Mouse (Mus musculus): ENCODE measurements around the gene Atp6v1g1. TPM values are rescaled to one million over a fixed set of nuclear protein-coding genes. Genes with fewer than 3 reads are reported as not detected.

The Atp6v1g1 gene
- polyA plus RNA-seq (2014; fragmentation: Nextera tagmentation; extraction: Ambion mirVana), result 298 and 308 TPM in 2 replicates

- WGBS, result under 1% methylated on average over 53 of the region's 57 CpGs
Measured at GRCm38 (mm10) chr4:63544494-63545230, at the start of gene Atp6v1g1. Gene Atp6v1g1 (plus strand): TSS chr4:63544772.

GRCm38 (mm10) chr4:63494967-63495914 lies 49.3 kb upstream of the Atp6v1g1 start:
- peak; percentile 59 for ATAC-seq (replicated peaks; ENCODE audit: low FRiP score)
- Histone ChIP-seq H3K9ac (ENCODE audit: low read length) (peak overlapping the region; percentile 68), H3K27me3 (ENCODE audit: control insufficient read depth, insufficient read depth, low read length) (peaks cover 6% of the 10 kb centered on the region), H3K9me3 (ENCODE audit: control insufficient read depth, low read length) (no peaks in the 10 kb centered on the region), H3K4me1 (replicated peaks; ENCODE audit: control insufficient read depth, insufficient read depth, low read length) (peaks cover 18% of the 10 kb centered on the region), H3K4me2 (ENCODE audit: low read depth, low read length, severe bottlenecking) (peak overlapping the region; percentile 94), H3K36me3 (ENCODE audit: control insufficient read depth, insufficient read depth, low read length) (no peaks in the 10 kb centered on the region), H3K27ac (ENCODE audit: low read depth, low read length) (no peak overlapping the region), H3K4me3 (ENCODE audit: low read depth, low read length) (peak overlapping the region; percentile 65)
- DNase-seq (ENCODE audit: low spot score), result peak; percentile 82
- under 1% methylated on average over 91 of the region's 107 CpGs for WGBS

More at GRCm38 (mm10) chr4:63544494-63545230, at the start of gene Atp6v1g1:
- no peaks in the 10 kb centered on the region for H3K27me3 ChIP-seq (ENCODE audit: control insufficient read depth, insufficient read depth, low read length)
- H3K36me3 ChIP-seq (ENCODE audit: control insufficient read depth, insufficient read depth, low read length), result no peaks in the 10 kb centered on the region
- peak within 1 kb of the TSS; percentile 25; the same call in 1 of the 2 replicates for H3K27ac ChIP-seq (ENCODE audit: low read depth, low read length)
- peak within 1 kb of the TSS; percentile 83 for H3K4me3 ChIP-seq (ENCODE audit: low read depth, low read length)
- H3K9me3 ChIP-seq (ENCODE audit: control insufficient read depth, low read length), result no peaks in the 10 kb centered on the region
- DNase-seq (ENCODE audit: low spot score) (peak; percentile 97), ATAC-seq (replicated peaks; ENCODE audit: low FRiP score) (peak; percentile 97)
- H3K9ac ChIP-seq (ENCODE audit: low read length), result peak within 1 kb of the TSS; percentile 92
- H3K4me1 ChIP-seq (replicated peaks; ENCODE audit: control insufficient read depth, insufficient read depth, low read length), result peaks cover 9% of the 10 kb centered on the region
- H3K4me2 ChIP-seq (ENCODE audit: low read depth, low read length, severe bottlenecking), result peak within 1 kb of the TSS; percentile 66

- Histone ChIP-seq H3K27me3 (ENCODE audit: control insufficient read depth, insufficient read depth, low read length) (peaks cover 6% of the 10 kb centered on the region), H3K27ac (ENCODE audit: low read depth, low read length) (no peak within 1 kb of the TSS; the same call in 1 of the 2 replicates), H3K9ac (ENCODE audit: low read length) (peak within 1 kb of the TSS; percentile 68), H3K36me3 (ENCODE audit: control insufficient read depth, insufficient read depth, low read length) (no peaks in the 10 kb centered on the region), H3K4me2 (ENCODE audit: low read depth, low read length, severe bottlenecking) (peak within 1 kb of the TSS; percentile 94), H3K4me1 (replicated peaks; ENCODE audit: control insufficient read depth, insufficient read depth, low read length) (peaks cover 16% of the 10 kb centered on the region), H3K4me3 (ENCODE audit: low read depth, low read length) (peak within 1 kb of the TSS; percentile 65), H3K9me3 (ENCODE audit: control insufficient read depth, low read length) (no peaks in the 10 kb centered on the region)
- 0% methylated on average over 6 of the region's 34 CpGs for WGBS
- DNase-seq (ENCODE audit: low spot score) (peak; percentile 94), ATAC-seq (replicated peaks; ENCODE audit: low FRiP score) (peak; percentile 88)
Measured at GRCm38 (mm10) chr4:63495915-63496278, 48.7 kb upstream of the Atp6v1g1 start, which contains the start of gene Whrn. Gene Whrn (minus strand): TSS chr4:63495991.

- H3K9me3 ChIP-seq (ENCODE audit: control insufficient read depth, low read length), result no peaks in the 10 kb centered on the region
- peak; percentile 32; the same call in 1 of the 2 replicates for ATAC-seq (replicated peaks; ENCODE audit: low FRiP score)
- peaks cover 16% of the 10 kb centered on the region for H3K4me1 ChIP-seq (replicated peaks; ENCODE audit: control insufficient read depth, insufficient read depth, low read length)
- no peak overlapping the region; the same call in 1 of the 2 replicates for H3K27ac ChIP-seq (ENCODE audit: low read depth, low read length)
- H3K4me2 ChIP-seq (ENCODE audit: low read depth, low read length, severe bottlenecking), result peak overlapping the region; percentile 94
- H3K9ac ChIP-seq (ENCODE audit: low read length), result peak overlapping the region; percentile 68
- no peaks in the 10 kb centered on the region for H3K36me3 ChIP-seq (ENCODE audit: control insufficient read depth, insufficient read depth, low read length)
- WGBS, result 16% methylated on average over 5 of the region's 6 CpGs
- no peak for DNase-seq (ENCODE audit: low spot score)
- peaks cover 6% of the 10 kb centered on the region for H3K27me3 ChIP-seq (ENCODE audit: control insufficient read depth, insufficient read depth, low read length)
- H3K4me3 ChIP-seq (ENCODE audit: low read depth, low read length), result peak overlapping the region; percentile 65
Measured at GRCm38 (mm10) chr4:63496312-63496711, 48.3 kb upstream of the Atp6v1g1 start.

GRCm38 (mm10) chr4:63498346-63498745 lies 46.2 kb upstream of the Atp6v1g1 start:
- H3K9ac ChIP-seq (ENCODE audit: low read length), result no peak overlapping the region
- peaks cover 6% of the 10 kb centered on the region for H3K27me3 ChIP-seq (ENCODE audit: control insufficient read depth, insufficient read depth, low read length)
- no peak overlapping the region for H3K27ac ChIP-seq (ENCODE audit: low read depth, low read length)
- DNase-seq (ENCODE audit: low spot score) (no peak), ATAC-seq (replicated peaks; ENCODE audit: low FRiP score) (no peak)
- peaks cover 14% of the 10 kb centered on the region for H3K4me1 ChIP-seq (replicated peaks; ENCODE audit: control insufficient read depth, insufficient read depth, low read length)
- H3K9me3 ChIP-seq (ENCODE audit: control insufficient read depth, low read length), result no peaks in the 10 kb centered on the region
- H3K36me3 ChIP-seq (ENCODE audit: control insufficient read depth, insufficient read depth, low read length), result no peaks in the 10 kb centered on the region
- 40% methylated on average over 3 of the region's 3 CpGs for WGBS
- H3K4me3 ChIP-seq (ENCODE audit: low read depth, low read length), result no peak overlapping the region
- no peak overlapping the region for H3K4me2 ChIP-seq (ENCODE audit: low read depth, low read length, severe bottlenecking)

GRCm38 (mm10) chr4:63501050-63501449 lies 43.5 kb upstream of the Atp6v1g1 start:
- Histone ChIP-seq H3K9me3 (ENCODE audit: control insufficient read depth, low read length) (no peaks in the 10 kb centered on the region), H3K27ac (ENCODE audit: low read depth, low read length) (no peak overlapping the region), H3K4me2 (ENCODE audit: low read depth, low read length, severe bottlenecking) (no peak overlapping the region), H3K9ac (ENCODE audit: low read length) (no peak overlapping the region), H3K4me3 (ENCODE audit: low read depth, low read length) (no peak overlapping the region), H3K4me1 (replicated peaks; ENCODE audit: control insufficient read depth, insufficient read depth, low read length) (0 out of 2 replicates have a peak, but pooled peaks cover 3% of the 10 kb centered on the region), H3K27me3 (ENCODE audit: control insufficient read depth, insufficient read depth, low read length) (no peaks in the 10 kb centered on the region), H3K36me3 (ENCODE audit: control insufficient read depth, insufficient read depth, low read length) (no peaks in the 10 kb centered on the region)
- WGBS, result 49% methylated on average over 5 of the region's 5 CpGs
- no peak for ATAC-seq (replicated peaks; ENCODE audit: low FRiP score)
- no peak for DNase-seq (ENCODE audit: low spot score)

- Histone ChIP-seq H3K27me3 (ENCODE audit: control insufficient read depth, insufficient read depth, low read length) (no peaks in the 10 kb centered on the region), H3K4me3 (ENCODE audit: low read depth, low read length) (no peak overlapping the region), H3K4me2 (ENCODE audit: low read depth, low read length, severe bottlenecking) (no peak overlapping the region), H3K9ac (ENCODE audit: low read length) (no peak overlapping the region), H3K4me1 (replicated peaks; ENCODE audit: control insufficient read depth, insufficient read depth, low read length) (no peaks in the 10 kb centered on the region), H3K27ac (ENCODE audit: low read depth, low read length) (no peak overlapping the region), H3K36me3 (ENCODE audit: control insufficient read depth, insufficient read depth, low read length) (no peaks in the 10 kb centered on the region), H3K9me3 (ENCODE audit: control insufficient read depth, low read length) (no peaks in the 10 kb centered on the region)
- WGBS, result 78% methylated on average over 5 of the region's 5 CpGs
- ATAC-seq (replicated peaks; ENCODE audit: low FRiP score) (no peak), DNase-seq (ENCODE audit: low spot score) (no peak)
Measured at GRCm38 (mm10) chr4:63503949-63504348, 40.6 kb upstream of the Atp6v1g1 start.

- Histone ChIP-seq H3K36me3 (ENCODE audit: control insufficient read depth, insufficient read depth, low read length) (no peaks in the 10 kb centered on the region), H3K4me2 (ENCODE audit: low read depth, low read length, severe bottlenecking) (no peak overlapping the region), H3K27ac (ENCODE audit: low read depth, low read length) (no peak overlapping the region), H3K27me3 (ENCODE audit: control insufficient read depth, insufficient read depth, low read length) (no peaks in the 10 kb centered on the region), H3K4me1 (replicated peaks; ENCODE audit: control insufficient read depth, insufficient read depth, low read length) (no peaks in the 10 kb centered on the region), H3K4me3 (ENCODE audit: low read depth, low read length) (no peak overlapping the region), H3K9ac (ENCODE audit: low read length) (no peak overlapping the region), H3K9me3 (ENCODE audit: control insufficient read depth, low read length) (no peaks in the 10 kb centered on the region)
- DNase-seq (ENCODE audit: low spot score) (no peak), ATAC-seq (replicated peaks; ENCODE audit: low FRiP score) (no peak)
- 81% methylated on average over 5 of the region's 5 CpGs for WGBS
Measured at GRCm38 (mm10) chr4:63507478-63507877, 37.1 kb upstream of the Atp6v1g1 start.

Measured in forebrain, embryonic 11.5 days (tissue).